Mouse (Mus musculus) embryonic facial prominence, embryonic 11.5 days (tissue): ENCODE results near the gene Bend5. TPM values are rescaled to one million over a fixed set of nuclear protein-coding genes. Genes with fewer than 3 reads are reported as not detected.
A peak's percentile ranks its signal among the peaks of the same experiment; 100 is the strongest.

ENCODE experiments used
- ATAC-seq: fragments of 200-750 bp; cut with Nextera tagmentation; replicated peaks from 2 replicates; pipeline ENCODE4 v1.8.0; 2017; ENCODE audit warnings: low read depth; ENCODE audit not compliant: insufficient number of reproducible peaks, low FRiP score, low TSS enrichment
- DNase-seq: peaks from one replicate; pipeline ENCODE4 v3.0.0-alpha.2; 2015; ENCODE audit warnings: low spot score
- H3K27ac ChIP-seq: fragments of 300-500 bp; sonication (generic); replicated peaks from 2 replicates; pipeline ENCODE4 v1.5.1; 2014; ENCODE audit warnings: mild to moderate bottlenecking, low read depth, low read length, control low read depth
- H3K27me3 ChIP-seq: fragments of 300-500 bp; sonication (generic); 2 replicates; pipeline ENCODE4 v1.6.1; 2014; ENCODE audit warnings: mild to moderate bottlenecking, low read length, moderate library complexity, mixed read lengths; ENCODE audit not compliant: control insufficient read depth, insufficient read depth
- H3K36me3 ChIP-seq: fragments of 300-500 bp; sonication (generic); replicated peaks from 2 replicates; pipeline ENCODE4 v1.6.1; 2014; ENCODE audit warnings: low read depth, mild to moderate bottlenecking, low read length, moderate library complexity, mixed read lengths; ENCODE audit not compliant: control insufficient read depth, insufficient read depth
- H3K4me1 ChIP-seq: fragments of 300-500 bp; sonication (generic); 2 replicates; pipeline ENCODE4 v1.6.1; 2014; ENCODE audit warnings: low read length, mixed read lengths; ENCODE audit not compliant: control insufficient read depth, insufficient read depth
- H3K4me2 ChIP-seq: fragments of 300-500 bp; sonication (generic); 2 replicates; pipeline ENCODE4 v1.6.1; 2014; ENCODE audit warnings: low read depth, mild to moderate bottlenecking, control low read depth, low read length, moderate library complexity
- H3K4me3 ChIP-seq: fragments of 300-500 bp; sonication (generic); 2 replicates; pipeline ENCODE4 v1.5.1; 2014; ENCODE audit warnings: low read depth, low read length, control low read depth
- H3K9ac ChIP-seq: fragments of 300-500 bp; sonication (generic); replicated peaks from 2 replicates; pipeline ENCODE4 v1.6.1; 2014; ENCODE audit warnings: mild to moderate bottlenecking, control low read depth, low read length
- H3K9me3 ChIP-seq: fragments of 300-500 bp; sonication (generic); replicated peaks from 2 replicates; pipeline ENCODE4 v1.6.1; 2016; ENCODE audit warnings: mild to moderate bottlenecking, low read length, inconsistent platforms, mixed read lengths; ENCODE audit not compliant: control insufficient read depth
- WGBS: fragments of 180-500 bp; shearing (Covaris S2); extraction: QIAGEN DNeasy Blood & Tissue Kit; methylation state at CpG from one replicate; pipeline ENCODE4 v1.1.7; 2014; 5-methylcytosine and 5-hydroxymethylcytosine counted together
- polyA plus RNA-seq: library from polyadenylated mRNA; unstranded; fragments of >200 nt; fragmentation: Nextera tagmentation; extraction: Ambion mirVana; gene quantifications from 2 replicates; pipeline ENCODE4 v1.2.1, GENCODE M21; 2014

Gene Bend5
- polyA plus RNA-seq, 1 experiment from 2014 or later, result 46.7 TPM

- Histone ChIP-seq H3K9ac (no peak overlapping the region), H3K9me3 (no peaks in the 10 kb centered on the region), H3K36me3 (no peaks in the 10 kb centered on the region), H3K4me3 (no peak overlapping the region), H3K4me1 (no peaks in the 10 kb centered on the region), H3K27me3 (no peaks in the 10 kb centered on the region), H3K4me2 (no peak overlapping the region), H3K27ac (no peak overlapping the region)
- ATAC-seq, result no peak
- DNase-seq, result no peak
- 59% methylated on average over 3 of the region's 3 CpGs for WGBS
These were observed 57.7 kb downstream of the Bend5 start for GRCm38 (mm10) chr4:111472511-111472910.

GRCm38 (mm10) chr4:111473014-111473413 lies 58.2 kb downstream of the Bend5 start:
- WGBS, result 82% methylated on average over 1 of the region's 1 CpGs
- H3K9me3 ChIP-seq, result no peaks in the 10 kb centered on the region
- no peak overlapping the region for H3K27ac ChIP-seq
- H3K36me3 ChIP-seq, result no peaks in the 10 kb centered on the region
- no peak for ATAC-seq
- no peak overlapping the region for H3K4me3 ChIP-seq
- H3K4me2 ChIP-seq, result no peak overlapping the region
- no peak for DNase-seq
- H3K4me1 ChIP-seq, result no peaks in the 10 kb centered on the region
- no peak overlapping the region for H3K9ac ChIP-seq
- no peaks in the 10 kb centered on the region for H3K27me3 ChIP-seq

- H3K4me3 ChIP-seq, result no peak overlapping the region
- ATAC-seq, result no peak; the same call in 1 of the 2 replicates
These were observed 60.7 kb downstream of the Bend5 start for GRCm38 (mm10) chr4:111475374-111475971.

GRCm38 (mm10) chr4:111477507-111477906 lies 62.7 kb downstream of the Bend5 start:
- H3K27ac ChIP-seq, result no peak overlapping the region
- H3K9me3 ChIP-seq, result no peaks in the 10 kb centered on the region
- ATAC-seq (no peak), DNase-seq (no peak)
- no peak overlapping the region for H3K9ac ChIP-seq
- H3K36me3 ChIP-seq, result no peaks in the 10 kb centered on the region
- no peak overlapping the region for H3K4me3 ChIP-seq
- no peaks in the 10 kb centered on the region for H3K27me3 ChIP-seq
- H3K4me2 ChIP-seq, result no peak overlapping the region
- H3K4me1 ChIP-seq, result no peaks in the 10 kb centered on the region
- 38% methylated on average over 4 of the region's 4 CpGs for WGBS

More at GRCm38 (mm10) chr4:111475374-111475971, 60.7 kb downstream of the Bend5 start:
- WGBS, result 68% methylated on average over 10 of the region's 10 CpGs
- Histone ChIP-seq H3K27me3 (no peaks in the 10 kb centered on the region), H3K9ac (no peak overlapping the region), H3K4me1 (no peaks in the 10 kb centered on the region), H3K4me2 (no peak overlapping the region), H3K27ac (no peak overlapping the region), H3K36me3 (no peaks in the 10 kb centered on the region), H3K9me3 (no peaks in the 10 kb centered on the region)
- no peak for DNase-seq

GRCm38 (mm10) chr4:111483499-111483898 lies 68.7 kb downstream of the Bend5 start:
- 90% methylated on average over 5 of the region's 5 CpGs for WGBS
- no peak for DNase-seq
- Histone ChIP-seq H3K9ac (no peak overlapping the region), H3K4me1 (no peaks in the 10 kb centered on the region), H3K4me3 (no peak overlapping the region), H3K27ac (no peak overlapping the region), H3K9me3 (no peaks in the 10 kb centered on the region), H3K27me3 (no peaks in the 10 kb centered on the region), H3K36me3 (no peaks in the 10 kb centered on the region), H3K4me2 (no peak overlapping the region)
- no peak for ATAC-seq

- 56% methylated on average over 5 of the region's 5 CpGs for WGBS
- Histone ChIP-seq H3K9ac (no peak overlapping the region), H3K4me2 (no peak overlapping the region), H3K4me3 (no peak overlapping the region), H3K36me3 (no peaks in the 10 kb centered on the region), H3K27me3 (no peaks in the 10 kb centered on the region), H3K27ac (no peak overlapping the region), H3K4me1 (no peaks in the 10 kb centered on the region), H3K9me3 (no peaks in the 10 kb centered on the region)
- ATAC-seq (no peak), DNase-seq (peak; percentile 53)
These were observed 70.4 kb downstream of the Bend5 start for GRCm38 (mm10) chr4:111485189-111485588.

GRCm38 (mm10) chr4:111486187-111486586 lies 71.4 kb downstream of the Bend5 start:
- H3K9ac ChIP-seq, result no peak overlapping the region
- H3K27me3 ChIP-seq, result no peaks in the 10 kb centered on the region
- WGBS, result 64% methylated on average over 5 of the region's 5 CpGs
- no peak overlapping the region for H3K27ac ChIP-seq
- no peaks in the 10 kb centered on the region for H3K36me3 ChIP-seq
- H3K4me3 ChIP-seq, result no peak overlapping the region
- ATAC-seq, result no peak
- DNase-seq, result no peak
- H3K4me2 ChIP-seq, result no peak overlapping the region
- H3K9me3 ChIP-seq, result no peaks in the 10 kb centered on the region
- H3K4me1 ChIP-seq, result no peaks in the 10 kb centered on the region

- peak; percentile 68; the same call in 1 of the 2 replicates for ATAC-seq
- 77% methylated on average over 4 of the region's 4 CpGs for WGBS
These were observed 72.5 kb downstream of the Bend5 start for GRCm38 (mm10) chr4:111487233-111487843.

More at GRCm38 (mm10) chr4:111487233-111487843, 72.5 kb downstream of the Bend5 start:
- Histone ChIP-seq H3K9ac (no peak overlapping the region), H3K27ac (no peak overlapping the region), H3K4me1 (no peaks in the 10 kb centered on the region), H3K4me2 (no peak overlapping the region), H3K9me3 (no peaks in the 10 kb centered on the region), H3K27me3 (no peaks in the 10 kb centered on the region), H3K4me3 (no peak overlapping the region), H3K36me3 (no peaks in the 10 kb centered on the region)
- DNase-seq, result peak; percentile 59
